Mouse (Mus musculus): Measurements from ENCODE around the gene Gm5475.

- no peak for TF ChIP-seq ZNF384 (IDR thresholded peaks at IDR 0.05; ENCODE audit: low read depth, low read length)
- no peak for TF ChIP-seq HCFC1 (IDR thresholded peaks at IDR 0.05; ENCODE audit: borderline replicate concordance, insufficient read depth, low read length)
- TF ChIP-seq CHD2 (IDR thresholded peaks at IDR 0.05; ENCODE audit: low read depth, low read length), result no peak
- TF ChIP-seq MAFK (IDR thresholded peaks at IDR 0.05; ENCODE audit: insufficient read depth, low read depth, low read length), result no peak
Observed at GRCm38 (mm10) chr15:100461646-100462045, 39.7 kb downstream of the Gm5475 start.

All from ES-E14 (cell line).